Mouse (Mus musculus) stomach, embryonic 15.5 days (tissue): ENCODE measurements around the gene Zfp275. TPM values are rescaled to one million over a fixed set of nuclear protein-coding genes. Genes with fewer than 3 reads are reported as not detected.
"Not testable (repeated sequence)": the region's sequence is repeated elsewhere in the genome, so short reads cannot be mapped to it uniquely, and the experiment has no call there.

Experiments
- ATAC-seq: fragments of 200-750 bp; cut with Nextera tagmentation; 2 replicates; pipeline ENCODE4 v1.8.0; 2017; ENCODE audit warnings: low read depth, moderate number of reproducible peaks, moderate TSS enrichment; ENCODE audit not compliant: insufficient read depth, low FRiP score
- H3K27ac ChIP-seq: fragments of 300-500 bp; sonication (generic); 2 replicates; pipeline ENCODE4 v1.5.1; 2015; ENCODE audit warnings: mild to moderate bottlenecking, inconsistent platforms
- H3K27me3 ChIP-seq: fragments of 300-500 bp; sonication (generic); replicated peaks from 2 replicates; pipeline ENCODE4 v1.6.1; 2015; ENCODE audit warnings: inconsistent platforms
- H3K36me3 ChIP-seq: fragments of 300-500 bp; sonication (generic); 2 replicates; pipeline ENCODE4 v1.6.1; 2015; ENCODE audit warnings: inconsistent platforms
- H3K4me1 ChIP-seq: fragments of 300-500 bp; sonication (generic); 2 replicates; pipeline ENCODE4 v1.6.1; 2015; ENCODE audit warnings: inconsistent platforms
- H3K4me2 ChIP-seq: fragments of 300-500 bp; sonication (generic); 2 replicates; pipeline ENCODE4 v1.6.1; 2015; ENCODE audit warnings: mild to moderate bottlenecking, inconsistent platforms
- H3K4me3 ChIP-seq: fragments of 300-500 bp; sonication (generic); replicated peaks from 2 replicates; pipeline ENCODE4 v1.5.1; 2015; ENCODE audit warnings: inconsistent platforms
- H3K9ac ChIP-seq: fragments of 300-500 bp; sonication (generic); 2 replicates; pipeline ENCODE4 v1.6.1; 2015; ENCODE audit warnings: inconsistent platforms
- H3K9me3 ChIP-seq: fragments of 300-500 bp; sonication (generic); 2 replicates; pipeline ENCODE4 v1.6.1; 2016; ENCODE audit warnings: inconsistent platforms
- WGBS: fragments of 180-500 bp; shearing (Covaris S2); methylation state at CpG from one replicate; pipeline ENCODE4 v1.1.7; 2015; 5-methylcytosine and 5-hydroxymethylcytosine counted together
- polyA plus RNA-seq: library from polyadenylated mRNA; unstranded; fragments of >200 nt; fragmentation: Nextera tagmentation; extraction: Ambion mirVana; gene quantifications from 2 replicates; pipeline ENCODE4 v1.2.1, GENCODE M21; 2015

Gene Zfp275
- polyA plus RNA-seq, 1 experiment from 2014 or later = 11.2 TPM

- H3K9ac ChIP-seq = no peak overlapping the region
- no peaks in the 10 kb centered on the region for H3K27me3 ChIP-seq
- H3K4me3 ChIP-seq = no peak overlapping the region
- no peaks in the 10 kb centered on the region for H3K36me3 ChIP-seq
- H3K27ac ChIP-seq = no peak overlapping the region
- H3K4me2 ChIP-seq = no peak overlapping the region
- H3K4me1 ChIP-seq = no peaks in the 10 kb centered on the region
- no peaks in the 10 kb centered on the region for H3K9me3 ChIP-seq
- 69% methylated on average over 1 of the region's 1 CpGs for WGBS
- no peak for ATAC-seq
Observed at GRCm38 (mm10) chrX:73344346-73344745, 1.9 kb downstream of the Zfp275 start.

DNA sequence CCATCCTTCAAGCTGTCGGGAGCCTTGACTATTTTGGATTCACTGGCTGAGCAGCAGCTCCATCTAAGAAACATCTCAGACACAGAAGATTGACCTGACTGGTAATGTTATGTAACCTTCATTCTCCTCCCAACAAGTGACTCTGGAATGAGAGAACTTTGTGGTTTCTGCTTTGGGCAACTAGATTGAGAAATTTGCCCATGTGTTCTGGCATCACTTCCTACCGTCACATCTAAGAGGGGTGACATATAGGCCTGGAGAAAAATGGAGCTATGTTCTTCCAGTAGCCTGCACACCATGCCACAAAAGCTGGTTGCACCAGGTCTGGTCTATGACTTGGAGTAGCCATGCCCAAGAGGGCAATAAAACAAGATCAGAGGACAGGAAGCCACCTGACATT is 13.7 kb downstream of the Zfp275 start:
- H3K36me3 ChIP-seq = peaks cover 15% of the 10 kb centered on the region; the same call in 1 of the 2 replicates

GRCm38 (mm10) chrX:73356719-73357118 is 14.3 kb downstream of the Zfp275 start:
- Histone ChIP-seq H3K27me3 (no peaks in the 10 kb centered on the region), H3K9me3 (no peaks in the 10 kb centered on the region), H3K4me1 (no peaks in the 10 kb centered on the region), H3K27ac (no peak overlapping the region), H3K36me3 (peaks cover 15% of the 10 kb centered on the region; the same call in 1 of the 2 replicates), H3K4me3 (no peak overlapping the region), H3K9ac (no peak overlapping the region), H3K4me2 (no peak overlapping the region)
- WGBS = 75% methylated on average over 1 of the region's 1 CpGs
- no peak for ATAC-seq

More for the DNA sequence above, 13.7 kb downstream of the Zfp275 start:
- no peaks in the 10 kb centered on the region for H3K27me3 ChIP-seq
- no peak for ATAC-seq
- no peak overlapping the region for H3K27ac ChIP-seq
- H3K9me3 ChIP-seq = no peaks in the 10 kb centered on the region
- WGBS = 88% methylated on average over 2 of the region's 2 CpGs
- no peak overlapping the region for H3K4me3 ChIP-seq
- H3K9ac ChIP-seq = no peak overlapping the region
- H3K4me1 ChIP-seq = no peaks in the 10 kb centered on the region
- no peak overlapping the region for H3K4me2 ChIP-seq

DNA sequence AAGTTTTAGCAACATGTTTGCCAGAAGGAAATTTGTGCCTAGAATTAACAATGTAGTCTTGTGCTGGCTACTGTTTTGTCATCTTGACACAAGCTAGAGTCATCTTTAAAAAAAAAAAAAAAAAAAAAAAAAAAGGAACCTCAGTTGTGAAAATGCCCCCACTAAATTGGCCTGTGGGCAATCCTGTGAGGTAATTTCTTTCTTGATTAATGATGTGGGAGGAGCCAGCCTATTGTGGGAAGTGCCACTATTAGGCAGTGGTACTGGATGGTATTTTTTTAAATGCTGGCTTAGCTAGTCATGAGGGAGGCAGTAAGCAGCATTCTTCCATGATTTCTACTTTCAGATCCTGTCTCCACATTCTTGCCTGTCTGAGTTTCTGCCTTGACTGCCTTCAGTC is 20.9 kb downstream of the Zfp275 start:
- Histone ChIP-seq H3K36me3 (no peaks in the 10 kb centered on the region), H3K4me3 (no peak overlapping the region), H3K4me1 (no peaks in the 10 kb centered on the region), H3K9me3 (no peaks in the 10 kb centered on the region), H3K27me3 (no peaks in the 10 kb centered on the region), H3K4me2 (no peak overlapping the region), H3K9ac (no peak overlapping the region), H3K27ac (no peak overlapping the region)
- ATAC-seq = no peak

GRCm38 (mm10) chrX:73384419-73384818 is 42.0 kb downstream of the Zfp275 start:
- 70% methylated on average over 6 of the region's 6 CpGs for WGBS
- no peaks in the 10 kb centered on the region for H3K27me3 ChIP-seq
- H3K36me3 ChIP-seq = no peaks in the 10 kb centered on the region

DNA sequence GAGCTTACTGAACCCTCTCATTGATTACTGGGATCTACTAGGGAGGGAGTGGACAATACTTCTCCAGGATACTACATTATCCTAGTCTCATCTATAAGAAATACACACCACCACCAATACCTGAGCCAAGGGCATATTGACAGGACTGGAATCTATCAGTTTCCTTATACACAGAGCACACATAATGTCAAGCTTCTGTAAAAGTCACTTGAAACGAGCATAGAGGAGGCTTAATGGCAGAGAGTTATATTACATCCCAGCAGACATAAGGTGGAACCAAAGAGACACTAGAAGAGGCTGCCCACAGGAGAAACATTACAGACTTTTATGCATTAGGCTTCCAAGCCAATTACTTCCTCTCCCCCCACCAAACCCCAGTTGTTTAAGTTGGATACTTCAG is 42.5 kb downstream of the Zfp275 start:
- H3K4me1 ChIP-seq = no peaks in the 10 kb centered on the region
- no peaks in the 10 kb centered on the region for H3K36me3 ChIP-seq
- H3K9me3 ChIP-seq = no peaks in the 10 kb centered on the region
- H3K4me3 ChIP-seq = no peak overlapping the region
- 10% methylated on average over 1 of the region's 1 CpGs for WGBS
- no peak overlapping the region for H3K27ac ChIP-seq
- no peaks in the 10 kb centered on the region for H3K27me3 ChIP-seq
- H3K4me2 ChIP-seq = no peak overlapping the region
- ATAC-seq = no peak
- H3K9ac ChIP-seq = no peak overlapping the region

More at GRCm38 (mm10) chrX:73384419-73384818, 42.0 kb downstream of the Zfp275 start:
- no peaks in the 10 kb centered on the region for H3K9me3 ChIP-seq
- H3K4me3 ChIP-seq = no peak overlapping the region
- no peak overlapping the region for H3K9ac ChIP-seq
- no peak for ATAC-seq
- no peaks in the 10 kb centered on the region for H3K4me1 ChIP-seq
- no peak overlapping the region for H3K4me2 ChIP-seq
- no peak overlapping the region for H3K27ac ChIP-seq

- ATAC-seq = no peak
- Histone ChIP-seq H3K27ac (no peak overlapping the region), H3K9me3 (no peaks in the 10 kb centered on the region), H3K4me1 (no peaks in the 10 kb centered on the region), H3K36me3 (no peaks in the 10 kb centered on the region), H3K27me3 (no peaks in the 10 kb centered on the region), H3K4me2 (no peak overlapping the region), H3K4me3 (no peak overlapping the region), H3K9ac (no peak overlapping the region)
- 90% methylated on average over 4 of the region's 4 CpGs for WGBS
Observed at GRCm38 (mm10) chrX:73391481-73391880, 49.1 kb downstream of the Zfp275 start.

DNA sequence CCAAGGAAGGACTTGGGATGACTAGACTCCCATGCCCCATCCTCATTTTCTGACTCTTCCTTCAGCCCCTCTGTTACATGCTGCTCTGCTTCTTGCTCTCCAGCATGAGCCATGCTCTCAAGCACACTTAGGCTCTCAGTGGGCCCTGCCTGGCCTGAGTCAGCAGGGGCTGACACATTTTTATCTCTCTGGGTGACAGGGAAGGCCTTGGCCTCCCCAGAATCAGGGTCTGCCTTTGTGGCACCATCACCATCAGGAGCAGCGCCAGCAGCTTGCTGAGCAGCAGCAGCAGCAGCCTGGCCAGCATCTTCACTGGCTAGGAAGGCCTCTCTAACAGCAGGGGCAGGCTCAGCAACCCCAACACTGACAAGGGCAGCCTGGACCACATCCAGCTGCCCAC is 54.0 kb downstream of the Zfp275 start:
- Histone ChIP-seq H3K4me2 (no peak overlapping the region), H3K9ac (no peak overlapping the region), H3K27me3 (no peaks in the 10 kb centered on the region), H3K4me3 (no peak overlapping the region), H3K36me3 (no peaks in the 10 kb centered on the region), H3K27ac (no peak overlapping the region), H3K9me3 (no peaks in the 10 kb centered on the region), H3K4me1 (no peaks in the 10 kb centered on the region)
- no peak for ATAC-seq
- 95% methylated on average over 1 of the region's 1 CpGs for WGBS

DNA sequence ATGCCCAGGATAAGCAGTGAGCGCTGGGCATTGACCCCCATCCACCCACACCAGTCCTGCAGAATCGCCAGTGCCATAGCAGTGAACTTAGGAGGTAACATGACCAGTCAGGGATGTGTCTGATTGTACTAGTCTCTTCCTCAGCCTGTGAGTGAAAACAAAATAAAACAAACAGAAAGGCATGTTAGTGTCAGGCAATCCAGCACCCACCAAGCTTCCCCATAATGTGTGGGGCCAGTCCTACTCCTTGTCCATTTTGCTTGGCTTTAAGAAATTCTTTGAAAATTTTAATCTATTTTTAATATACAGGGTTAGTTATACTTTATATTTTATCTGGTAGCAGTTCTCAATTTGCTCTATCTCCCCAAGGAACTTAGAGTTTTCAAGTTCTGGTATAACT is 56.2 kb downstream of the Zfp275 start, which contains the start of gene Gm18336:
TSS of gene Gm18336 (minus strand) at position 101 of the 400 bp plus-strand sequence.
- not testable (repeated sequence) for H3K4me1 ChIP-seq, H3K4me2 ChIP-seq, H3K27me3 ChIP-seq, H3K9me3 ChIP-seq, H3K9ac ChIP-seq, H3K36me3 ChIP-seq, H3K4me3 ChIP-seq, H3K27ac ChIP-seq, ATAC-seq
- 63% methylated on average over 2 of the region's 2 CpGs for WGBS

- 89% methylated on average over 20 of the region's 20 CpGs for WGBS
- no peaks in the 10 kb centered on the region for H3K9me3 ChIP-seq
Observed at GRCm38 (mm10) chrX:73400951-73401350, 58.5 kb downstream of the Zfp275 start.

DNA sequence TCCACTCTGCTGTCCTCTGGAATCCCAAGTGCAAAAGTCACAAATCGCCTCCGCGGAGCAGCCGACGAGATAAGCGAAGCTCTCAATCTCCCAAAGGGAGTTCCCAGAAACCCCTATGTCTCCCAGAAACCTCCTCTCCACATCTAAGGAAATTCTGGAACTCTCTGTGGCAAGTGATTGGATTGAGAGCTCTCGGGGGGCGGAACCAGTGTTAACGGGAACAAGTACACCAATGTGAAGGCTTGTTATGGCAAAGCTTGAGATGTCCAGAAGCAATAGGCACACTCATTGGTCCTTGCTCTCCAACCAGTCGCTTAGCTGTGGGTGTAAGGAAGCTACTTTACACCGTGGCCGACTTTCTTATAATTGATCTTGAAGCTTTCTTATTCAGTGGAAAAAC is 59.2 kb downstream of the Zfp275 start:
- H3K4me1 ChIP-seq = no peaks in the 10 kb centered on the region
- no peaks in the 10 kb centered on the region for H3K27me3 ChIP-seq
- no peak overlapping the region for H3K4me2 ChIP-seq
- H3K27ac ChIP-seq = no peak overlapping the region
- no peaks in the 10 kb centered on the region for H3K9me3 ChIP-seq
- WGBS = 89% methylated on average over 12 of the region's 12 CpGs
- H3K9ac ChIP-seq = no peak overlapping the region
- no peak for ATAC-seq
- H3K4me3 ChIP-seq = no peak overlapping the region
- H3K36me3 ChIP-seq = no peaks in the 10 kb centered on the region

More at GRCm38 (mm10) chrX:73400951-73401350, 58.5 kb downstream of the Zfp275 start:
- Histone ChIP-seq H3K36me3 (no peaks in the 10 kb centered on the region), H3K9ac (no peak overlapping the region), H3K27me3 (no peaks in the 10 kb centered on the region), H3K4me1 (no peaks in the 10 kb centered on the region), H3K4me3 (no peak overlapping the region), H3K27ac (no peak overlapping the region), H3K4me2 (no peak overlapping the region)
- no peak for ATAC-seq
